Mouse (Mus musculus): ENCODE measurements around the gene Tnfaip8l3.
"Not testable (repeated sequence)": the region's sequence is repeated elsewhere in the genome, so short reads cannot be mapped to it uniquely, and the experiment has no call there.

Gene Tnfaip8l3

DNA sequence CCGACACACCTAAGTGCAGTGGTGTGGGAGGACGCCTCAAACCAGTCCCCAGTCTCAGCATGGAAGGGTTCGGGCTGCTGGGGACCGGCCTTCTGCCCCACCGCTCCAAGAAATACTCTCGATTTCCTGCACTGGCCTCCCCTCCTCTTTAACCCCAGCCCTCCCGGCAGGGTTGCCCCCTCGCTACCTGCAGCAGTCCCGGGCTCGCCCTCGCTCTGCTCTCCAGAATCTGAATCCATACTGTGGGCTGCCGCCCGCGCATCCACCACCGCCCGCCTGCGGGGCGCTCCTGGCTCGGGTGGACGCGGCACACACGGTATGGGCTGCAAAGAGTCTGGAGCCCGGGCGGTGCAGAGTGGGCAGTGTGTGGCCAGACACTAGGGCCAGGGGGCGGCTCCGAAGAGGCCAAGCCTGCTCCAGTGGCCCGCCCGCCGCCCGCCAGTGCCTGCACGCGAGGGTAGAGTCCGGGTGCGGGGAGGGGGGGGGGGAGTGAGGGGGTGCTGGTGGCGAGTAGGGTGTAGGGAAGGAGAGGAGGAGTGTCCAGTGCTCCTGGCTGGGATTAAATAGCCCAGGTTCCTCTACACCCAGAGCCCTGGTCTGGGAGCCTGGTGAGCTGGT is at the start of gene Tnfaip8l3:
Tnfaip8l3 (minus strand) TSS at position 357 of the 618 bp plus-strand sequence.
- no peak for DNase-seq (ENCODE audit: low spot score in 2 of 2)

DNA sequence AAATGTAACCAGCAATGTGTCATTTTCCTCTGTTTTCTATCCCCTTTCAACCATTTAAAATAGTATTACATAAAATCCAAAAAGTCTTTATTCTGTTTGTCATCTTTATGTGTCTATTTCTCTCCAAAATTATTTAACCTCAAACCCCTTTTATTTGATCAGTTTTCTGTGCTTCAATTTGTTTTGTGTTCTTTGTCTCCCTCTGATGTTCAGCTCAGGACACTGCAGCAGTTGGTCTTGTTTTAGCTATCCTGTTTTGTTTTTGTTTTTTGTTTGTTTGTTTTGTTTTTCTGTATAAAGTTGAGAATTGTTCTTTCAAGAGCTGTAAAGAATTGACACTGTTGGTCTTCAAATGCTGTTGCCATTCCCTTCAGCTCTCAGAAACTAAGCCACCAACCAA is 44.5 kb upstream of the Tnfaip8l3 start:
- no peak for DNase-seq (ENCODE audit: low spot score in 2 of 2)

DNA sequence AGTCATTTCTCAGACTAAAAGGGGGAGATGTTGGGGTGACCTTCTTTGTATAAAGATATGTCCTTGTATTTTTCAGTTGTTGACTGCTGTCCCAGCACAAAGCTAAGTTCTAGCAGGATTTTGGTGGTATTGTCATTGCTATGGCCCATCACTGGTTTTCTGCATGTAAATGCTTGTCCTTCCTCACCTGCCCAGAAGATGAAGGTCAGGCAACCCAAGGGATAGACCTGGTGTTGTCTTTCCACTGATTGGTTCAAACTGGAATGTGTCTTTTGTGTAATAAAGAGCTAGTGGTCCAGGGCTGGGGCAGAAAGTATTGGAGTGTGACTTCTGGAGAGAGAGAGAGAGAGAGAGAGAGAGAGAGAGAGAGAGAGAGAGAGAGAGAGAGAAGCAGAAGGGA is 30.4 kb upstream of the Tnfaip8l3 start:
- DNase-seq (ENCODE audit: low spot score in 2 of 2) = no peak

DNA sequence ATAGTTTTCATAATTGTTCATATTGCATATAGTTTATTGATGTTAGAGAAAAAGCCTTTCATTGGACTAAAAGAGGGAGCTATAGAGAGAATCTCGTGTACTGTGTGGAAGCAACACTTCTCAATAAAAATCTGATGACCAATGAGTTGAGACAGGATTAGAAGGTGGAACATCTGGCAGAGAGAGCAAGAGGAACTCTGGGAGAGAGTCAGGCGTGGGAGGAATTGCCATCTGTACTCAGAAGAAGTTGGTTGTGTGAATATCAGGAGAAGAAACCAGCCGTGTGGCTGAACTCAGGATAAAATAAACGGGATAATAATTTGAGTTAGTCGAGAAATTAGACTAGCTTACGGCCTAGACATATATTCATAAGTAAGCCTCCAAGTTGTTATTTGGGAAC is 28.9 kb upstream of the Tnfaip8l3 start:
- DNase-seq (ENCODE audit: low spot score in 2 of 2) = no peak

DNA sequence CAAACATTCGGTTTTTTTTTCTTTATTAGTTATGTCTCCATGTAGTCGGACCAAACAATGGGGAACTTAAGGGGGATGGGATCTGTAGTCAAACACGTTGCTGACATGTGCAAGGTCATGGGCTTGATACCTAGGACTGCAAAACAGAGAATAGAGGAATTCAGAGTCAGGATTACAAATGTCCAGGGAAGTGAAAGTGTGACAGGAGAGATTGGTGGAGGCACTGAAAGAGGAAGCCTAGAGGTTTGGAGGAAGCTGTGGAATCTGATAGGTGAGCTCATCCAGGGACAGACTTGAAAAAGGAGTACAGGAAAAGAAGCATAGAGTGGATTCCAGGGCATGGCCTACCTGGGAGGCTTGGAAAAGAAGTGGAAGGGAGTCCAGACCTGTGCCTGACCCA is 16.1 kb upstream of the Tnfaip8l3 start:
- no peak for DNase-seq (ENCODE audit: low spot score in 2 of 2)

DNA sequence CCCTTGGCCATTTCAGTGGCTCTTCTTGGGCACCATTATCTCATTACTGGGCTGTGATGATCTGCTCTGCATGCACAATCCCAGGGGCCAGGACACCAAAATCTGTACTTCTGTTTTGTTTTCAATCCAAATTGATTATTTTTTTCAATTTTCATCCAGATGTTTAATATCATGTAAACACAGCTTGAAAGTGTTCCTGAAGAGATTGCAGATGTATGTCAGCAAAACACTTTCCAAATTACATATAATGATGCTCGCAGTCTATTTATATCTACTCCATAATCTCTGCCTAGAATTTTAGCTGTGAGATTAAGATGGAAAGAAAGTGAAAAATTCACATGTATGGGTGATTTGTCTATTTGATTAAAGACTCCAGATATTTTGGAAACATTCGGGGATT is 9.6 kb upstream of the Tnfaip8l3 start:
- no peak for DNase-seq (ENCODE audit: low spot score in 2 of 2)

DNA sequence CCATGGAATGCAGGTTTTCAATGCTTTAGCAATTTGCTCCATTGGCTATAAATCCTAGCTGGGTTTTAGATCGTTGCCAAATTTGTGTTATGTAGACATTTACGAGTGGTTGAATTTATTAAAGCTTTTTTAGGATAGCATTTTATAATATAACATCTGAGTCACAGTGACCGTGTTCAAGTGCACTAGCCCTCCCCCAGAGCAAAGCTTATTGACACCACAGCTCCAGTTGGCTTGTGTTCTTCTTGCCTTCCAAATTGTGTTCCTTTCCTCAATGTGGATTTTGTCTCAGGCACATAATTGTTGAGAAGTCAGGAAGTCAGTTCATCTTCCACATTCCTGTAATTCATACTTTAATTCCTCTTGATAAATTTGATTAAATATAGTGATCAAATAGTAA is 6.7 kb upstream of the Tnfaip8l3 start:
- DNase-seq (ENCODE audit: low spot score in 2 of 2) = no peak

DNA sequence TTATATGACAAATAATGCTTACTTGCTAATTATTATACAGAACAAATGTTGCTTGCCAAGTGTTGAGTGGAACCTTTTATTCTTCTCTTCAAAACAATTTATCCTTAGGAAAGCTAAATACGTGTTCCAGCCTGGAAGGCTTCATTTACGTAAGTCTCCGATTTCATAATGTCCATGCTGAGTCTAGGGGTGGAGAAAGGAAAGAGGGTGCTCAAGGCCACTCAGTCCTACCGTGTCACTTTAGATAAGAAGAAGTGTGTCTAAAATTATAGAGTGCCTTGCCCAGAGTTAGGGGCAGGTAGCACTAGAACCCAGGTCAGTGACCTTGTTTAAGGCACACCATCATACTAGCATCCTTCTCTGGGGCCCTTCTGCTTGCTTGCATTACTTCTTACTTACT is 5.5 kb upstream of the Tnfaip8l3 start:
- DNase-seq (ENCODE audit: low spot score in 2 of 2) = no peak

DNA sequence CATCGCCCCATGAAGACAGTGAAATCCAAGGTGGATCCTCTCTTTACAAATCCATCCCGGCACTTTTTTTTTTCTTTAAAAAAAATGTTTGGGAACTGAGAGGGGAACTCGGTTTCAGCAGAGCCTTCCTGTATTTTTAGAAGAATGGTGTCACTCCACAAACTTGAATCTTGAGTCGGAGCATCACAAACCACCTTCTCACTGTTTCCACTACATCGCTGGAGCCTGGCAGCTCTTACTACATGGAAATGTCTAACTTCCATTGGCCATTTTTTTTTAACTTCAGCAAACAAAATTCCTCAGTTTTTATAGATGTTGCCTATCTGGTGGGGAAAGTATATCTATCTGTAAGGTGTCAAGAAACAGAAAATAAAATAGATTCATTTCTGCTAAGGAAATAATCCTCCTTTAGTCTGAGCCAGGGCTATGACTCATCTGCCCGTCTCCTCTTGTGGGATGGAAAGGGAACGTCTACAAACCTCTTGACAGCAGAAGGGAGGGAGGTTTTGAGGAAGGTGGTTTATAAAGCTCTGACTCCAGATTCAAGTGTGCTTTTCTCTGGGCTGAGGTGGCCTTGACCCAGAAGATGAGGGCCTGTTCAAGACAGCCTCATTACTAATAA is 3.4 kb upstream of the Tnfaip8l3 start:
- DNase-seq (ENCODE audit: low spot score in 2 of 2) = no peak

DNA sequence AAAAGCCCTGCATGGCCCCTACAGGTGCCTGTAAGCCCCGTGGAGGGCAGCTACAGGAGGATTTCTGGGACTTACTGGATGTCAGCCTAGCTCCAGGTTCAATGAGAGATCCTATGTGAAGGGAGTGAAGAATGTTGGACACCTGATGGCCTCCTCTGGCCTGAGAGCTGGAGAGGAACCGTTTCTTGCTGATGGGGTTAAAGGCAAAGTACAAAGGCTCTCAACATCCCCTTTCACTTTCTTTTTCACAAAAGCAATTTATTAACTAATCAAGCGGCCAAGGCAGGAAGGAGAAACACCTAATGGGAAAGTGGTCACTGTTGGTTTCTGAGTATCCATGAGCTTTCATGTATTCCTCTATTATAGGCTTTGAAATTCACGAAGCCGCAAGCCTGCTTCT is 1.0 kb upstream of the Tnfaip8l3 start:
- no peak for DNase-seq (ENCODE audit: low spot score in 2 of 2)

DNA sequence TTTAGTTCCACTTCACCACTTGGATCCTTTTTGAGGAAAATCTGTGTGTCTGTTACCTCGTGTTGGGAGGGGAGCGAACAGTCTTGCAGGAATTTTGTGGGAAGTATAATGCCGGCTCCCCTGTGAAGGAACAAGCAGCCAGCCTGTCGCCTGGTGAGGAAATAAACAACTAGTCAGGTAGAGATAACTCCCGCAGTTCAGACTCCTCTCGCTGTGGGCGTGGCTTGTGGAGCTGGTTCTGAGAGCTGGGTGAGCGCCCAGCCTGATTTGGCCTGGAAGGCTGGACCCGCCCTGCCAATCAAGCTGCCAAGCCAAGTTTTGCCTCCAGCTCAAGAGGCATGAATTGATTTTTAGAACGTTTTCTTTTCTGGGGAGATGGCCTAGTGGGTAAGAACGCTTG is 589 bp upstream of the Tnfaip8l3 start:
- peak in 1 of 2 experiments; percentile 3 for DNase-seq (ENCODE audit: low spot score in 2 of 2)

DNA sequence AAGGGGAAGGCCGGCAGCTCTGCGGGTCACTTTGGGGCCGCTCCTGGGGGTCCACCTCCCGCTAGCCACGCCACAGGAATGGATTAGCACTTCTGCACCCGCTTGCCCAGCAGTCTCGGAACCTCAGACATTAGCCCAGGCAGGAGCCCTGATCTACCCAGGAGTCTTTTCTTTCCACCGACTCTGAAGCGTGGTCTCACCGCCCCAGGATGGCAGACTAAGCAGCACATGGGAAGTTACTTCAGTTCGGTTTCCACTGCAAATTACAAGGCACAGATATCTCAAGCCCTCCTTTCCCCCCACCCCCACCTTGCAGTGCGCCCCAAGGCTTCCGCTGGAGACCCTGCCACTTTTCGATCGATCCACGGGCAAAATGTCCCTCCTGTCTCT is 551 bp downstream of the Tnfaip8l3 start:
- no peak for DNase-seq (ENCODE audit: low spot score in 2 of 2)

DNA sequence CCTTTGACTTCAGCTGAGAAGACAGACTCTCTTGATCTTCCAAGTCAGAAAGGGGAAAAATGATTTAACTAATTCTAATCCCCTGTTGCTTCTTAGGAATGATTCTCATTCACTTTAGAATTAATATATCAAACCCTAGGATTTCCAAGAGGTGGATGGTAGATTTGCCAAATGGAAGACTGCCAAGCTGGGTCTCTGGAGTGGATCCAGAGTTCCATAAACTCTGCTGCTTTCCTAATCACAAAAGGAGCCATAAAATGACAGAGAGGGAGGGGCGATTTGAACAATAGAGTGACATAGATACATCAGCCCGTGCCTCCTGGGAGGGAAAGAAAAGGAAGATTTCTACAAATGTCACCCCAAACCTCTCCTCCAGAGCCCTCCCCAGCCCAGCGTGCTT is 3.4 kb downstream of the Tnfaip8l3 start:
- no peak for DNase-seq (ENCODE audit: low spot score in 2 of 2)

DNA sequence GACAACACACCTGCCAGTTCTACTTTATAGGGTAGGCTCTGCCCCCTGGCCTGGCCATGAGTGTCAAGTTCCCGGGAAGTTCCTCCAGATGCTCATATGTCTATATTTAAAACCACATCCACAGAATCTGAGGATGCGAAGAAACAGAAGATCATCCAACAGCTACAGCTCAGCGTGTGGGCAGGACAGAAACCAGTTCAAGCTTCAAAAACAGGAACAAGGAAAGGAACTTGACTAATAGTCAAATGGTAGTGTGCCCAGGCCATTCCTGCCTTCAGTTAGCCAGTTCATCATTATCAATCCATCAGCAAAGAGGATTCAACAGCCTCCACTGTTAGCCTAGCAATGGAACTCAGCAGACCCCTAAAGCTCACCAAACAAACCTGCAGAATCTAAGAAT is 4.5 kb downstream of the Tnfaip8l3 start:
- DNase-seq (ENCODE audit: low spot score in 2 of 2) = no peak

DNA sequence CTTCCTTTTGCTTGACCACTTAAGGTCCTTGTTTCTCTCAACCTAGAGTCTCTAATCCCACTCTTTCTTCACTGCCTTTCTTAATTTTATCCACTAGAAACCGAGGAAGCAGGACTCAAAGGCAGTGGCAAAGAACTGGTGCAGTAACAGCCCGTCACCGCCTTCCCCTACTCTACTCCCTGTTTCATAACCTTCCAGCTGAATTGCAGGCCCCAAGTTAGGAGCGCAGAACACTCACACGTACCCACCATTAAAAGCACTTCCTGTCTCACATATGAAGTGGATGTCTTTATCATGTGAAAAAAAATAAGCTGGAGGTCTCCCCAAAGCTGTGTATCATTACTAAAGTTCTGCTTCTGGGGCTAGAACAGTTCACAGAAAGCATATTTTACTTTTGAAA is 6.5 kb downstream of the Tnfaip8l3 start:
- DNase-seq (ENCODE audit: low spot score in 2 of 2) = no peak

DNA sequence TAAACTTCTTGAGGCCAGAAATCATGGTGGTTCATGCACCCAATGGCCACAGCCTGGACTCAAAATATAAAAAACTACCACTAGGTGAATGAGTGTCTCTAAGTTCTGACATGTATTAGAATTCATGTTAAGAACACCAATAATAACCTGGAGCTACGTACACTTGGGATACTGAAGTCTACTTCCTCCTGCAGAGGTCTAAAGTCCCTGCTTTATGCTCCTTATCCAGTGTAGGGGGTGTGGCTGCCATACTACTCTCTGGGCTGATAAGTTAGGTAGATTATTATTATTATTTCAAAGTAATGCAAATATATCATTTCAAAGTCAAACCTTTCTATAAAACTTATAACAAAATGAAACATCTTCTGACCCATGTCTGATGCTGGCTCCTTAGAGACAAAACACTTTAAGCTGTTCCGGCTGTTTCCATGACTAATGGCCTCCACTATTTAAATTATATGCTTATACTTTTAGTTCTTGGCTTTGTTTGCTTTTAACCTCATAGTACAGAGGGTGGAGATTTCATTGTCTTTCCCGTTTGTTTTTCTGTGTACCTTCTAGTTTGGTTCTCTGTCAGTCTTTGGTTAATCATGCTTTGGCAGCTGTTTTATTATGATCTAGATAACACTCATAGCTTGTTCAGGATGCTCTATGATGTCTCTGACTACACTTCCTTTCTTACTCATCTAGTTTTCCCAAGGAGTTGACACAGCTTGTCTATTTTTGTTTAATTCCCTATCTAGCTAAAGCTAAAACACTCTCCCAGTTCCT is 16.7 kb downstream of the Tnfaip8l3 start:
- no peak for DNase-seq (ENCODE audit: low spot score in 2 of 2)

DNA sequence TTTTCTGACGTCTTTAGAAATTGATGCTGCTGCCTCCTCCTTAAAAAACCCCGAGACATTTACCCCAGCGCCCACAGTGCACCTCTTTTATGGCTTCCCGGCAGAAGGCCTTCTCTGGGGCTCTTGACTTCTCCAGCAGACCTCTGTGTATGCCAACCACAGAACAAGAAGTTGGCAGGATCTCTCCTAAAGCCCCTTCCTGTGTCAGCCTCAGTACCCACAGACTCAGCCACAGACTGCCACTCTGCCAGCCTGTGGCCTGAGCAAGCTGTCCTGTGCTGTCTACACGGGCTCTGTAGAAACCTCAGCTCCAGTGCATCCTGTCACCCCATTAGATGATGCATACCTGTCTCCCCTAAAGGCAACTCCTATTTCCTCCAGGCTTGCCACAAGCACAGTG is 19.2 kb downstream of the Tnfaip8l3 start:
- no peak for DNase-seq (ENCODE audit: low spot score in 2 of 2)

DNA sequence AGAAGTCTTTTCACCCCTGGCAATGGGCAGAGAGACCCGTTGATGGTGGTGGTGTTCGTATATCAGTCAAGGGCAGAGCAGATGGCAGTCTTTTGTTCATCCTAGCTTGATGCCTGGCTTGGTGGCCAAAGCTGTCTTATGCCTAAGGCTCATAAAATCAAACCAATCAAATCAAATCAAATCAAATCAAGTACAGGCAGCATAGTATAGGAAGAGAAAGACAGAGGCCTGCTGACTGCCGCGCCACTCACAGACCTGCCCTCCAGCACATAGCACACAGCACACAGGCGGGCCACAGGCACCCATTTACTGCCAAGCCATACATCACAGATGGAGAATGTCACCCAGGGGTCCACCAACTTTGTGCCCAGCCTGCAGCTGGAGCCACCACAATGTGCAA is 25.1 kb downstream of the Tnfaip8l3 start:
- DNase-seq (ENCODE audit: low spot score in 2 of 2) = no peak

DNA sequence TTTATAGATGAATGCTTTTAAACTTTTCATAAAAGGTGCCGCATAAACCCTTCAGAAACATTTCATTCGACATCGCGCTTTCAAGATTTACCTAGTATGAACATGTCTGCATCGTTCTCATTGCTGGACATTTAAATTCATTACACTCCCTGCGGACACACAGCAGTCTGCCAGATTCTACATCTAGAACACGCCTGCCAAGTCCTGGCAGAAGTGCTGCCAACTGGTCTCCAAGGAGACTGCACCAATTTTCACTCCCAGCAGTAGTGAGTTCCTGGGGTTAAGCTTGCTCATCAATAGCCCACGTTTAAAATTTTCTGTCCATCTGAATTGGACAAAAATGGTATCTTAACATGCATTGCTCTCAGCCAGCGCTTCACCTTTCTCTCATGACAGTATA is 30.5 kb downstream of the Tnfaip8l3 start:
- DNase-seq (ENCODE audit: low spot score in 2 of 2) = no peak

DNA sequence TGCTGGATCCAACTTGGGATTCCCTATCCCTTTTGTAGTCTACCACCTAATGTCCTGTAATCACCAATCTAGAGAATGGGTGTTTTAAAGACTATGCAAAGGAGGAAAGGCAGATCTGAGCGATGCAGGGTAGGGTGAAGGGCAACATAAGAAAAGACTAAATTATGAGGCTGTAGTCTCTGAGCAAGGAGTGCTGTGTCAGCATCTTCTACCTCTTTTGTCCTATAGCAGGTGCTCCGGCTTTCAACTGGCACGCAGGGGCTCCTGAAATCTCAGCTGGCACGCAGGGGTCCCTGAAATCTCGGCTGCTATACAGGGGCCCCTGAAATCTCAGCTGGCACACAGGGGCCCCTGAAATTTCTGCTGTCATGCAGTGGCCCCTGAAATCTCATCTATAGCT is 33.5 kb downstream of the Tnfaip8l3 start:
- DNase-seq (ENCODE audit: low spot score in 2 of 2) = no peak

DNA sequence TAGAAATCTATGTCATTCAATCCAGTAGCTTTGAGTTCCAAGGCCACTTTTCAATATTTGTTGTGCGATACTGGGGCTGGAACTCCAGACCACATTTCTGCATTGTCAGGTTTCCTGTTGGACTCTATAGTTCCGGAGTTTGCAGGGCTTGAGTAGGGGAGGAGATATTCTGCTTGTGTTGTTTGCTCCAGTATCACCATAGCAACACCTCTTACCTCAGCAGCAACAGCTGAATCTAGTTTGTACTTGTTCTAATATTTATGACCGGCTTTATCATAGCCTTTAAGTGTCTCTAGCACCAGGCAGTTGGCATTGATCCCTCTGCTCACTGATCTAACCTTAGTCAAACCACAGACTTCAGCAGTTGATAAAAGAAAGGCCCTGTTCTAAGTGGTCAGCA is 45.4 kb downstream of the Tnfaip8l3 start:
- no peak for DNase-seq (ENCODE audit: low spot score in 2 of 2)

DNA sequence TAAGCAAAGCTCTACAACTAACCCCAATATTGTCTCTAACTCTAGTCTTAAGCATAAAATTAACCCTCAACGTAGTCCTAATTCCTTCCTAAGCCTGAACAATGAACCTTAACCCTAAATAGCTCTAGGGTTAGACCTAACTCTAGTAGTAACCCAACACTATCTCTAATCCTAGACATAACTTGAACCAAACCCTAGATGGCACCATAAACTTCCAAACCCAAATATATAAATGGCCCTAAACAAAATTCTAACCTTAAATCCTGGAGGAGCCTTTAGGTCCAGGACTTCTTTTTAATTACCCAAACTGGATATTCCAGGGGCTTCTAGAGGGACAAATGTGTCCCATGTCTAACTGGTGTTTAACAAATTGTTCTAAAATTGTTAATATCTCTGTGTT is 73.7 kb downstream of the Tnfaip8l3 start:
- DNase-seq (ENCODE audit: low spot score in 2 of 2) = no peak

DNA sequence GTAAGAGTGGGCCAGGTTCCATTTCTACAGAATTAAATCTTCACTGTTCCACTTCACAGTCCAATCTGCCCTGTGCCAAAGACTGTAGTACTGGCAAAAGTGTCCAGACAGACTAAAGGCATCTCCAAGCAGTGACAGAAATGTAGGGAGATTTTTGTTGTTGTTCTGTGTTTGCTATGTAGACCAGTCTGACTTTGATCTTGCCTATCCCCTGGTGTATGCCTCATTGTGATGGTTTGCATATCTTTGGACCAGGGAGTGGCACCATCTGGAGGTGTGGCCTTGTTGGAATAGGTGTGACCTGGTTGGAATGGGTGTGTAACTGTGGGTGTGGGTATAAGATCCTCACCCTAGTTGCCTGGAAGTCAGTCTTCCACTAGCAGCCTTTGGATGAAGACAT is 75.6 kb downstream of the Tnfaip8l3 start:
- DNase-seq (ENCODE audit: low spot score in 2 of 2) = not testable (repeated sequence)

All from spleen, postnatal 36 days (tissue).